Mouse (Mus musculus): ENCODE data around the gene Ecd. TPM values are rescaled to one million over a fixed set of nuclear protein-coding genes. Genes with fewer than 3 reads are reported as not detected.

Gene Ecd
- 56.9 and 58.6 TPM in 2 replicates for polyA plus RNA-seq (2014; fragmentation: Nextera tagmentation; extraction: Ambion mirVana)

DNA sequence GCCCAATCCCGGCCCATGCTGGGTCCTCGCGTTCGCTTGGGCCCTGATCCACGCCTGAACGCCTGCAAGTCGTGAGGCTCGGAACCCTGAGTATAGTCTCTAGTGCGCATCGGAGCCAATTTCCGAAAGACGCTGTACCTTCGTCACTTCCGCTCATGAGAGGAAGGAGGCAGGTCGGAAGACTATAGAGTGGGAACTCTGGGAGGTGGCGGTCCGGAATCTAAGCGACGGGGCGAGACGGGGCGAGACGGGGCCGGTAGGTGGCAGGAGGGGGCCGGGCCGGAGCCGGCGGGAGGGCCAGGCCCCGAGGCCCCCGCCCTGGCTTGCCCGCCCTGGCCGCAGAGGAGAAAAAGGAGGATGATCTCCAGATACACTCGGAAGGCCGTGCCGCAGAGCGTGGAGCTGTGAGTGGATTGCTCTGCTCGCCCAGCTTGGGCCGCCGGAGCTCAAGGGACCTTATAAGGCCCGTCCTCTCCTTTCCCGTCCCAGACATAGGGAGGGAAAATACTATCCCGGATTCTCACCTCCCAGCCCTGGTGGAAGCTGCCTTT lies at the start of gene Ecd, which contains the start of gene Fam149b:
Gene Ecd, minus strand, starts transcription at position 131 of the 551 bp plus-strand sequence.
Gene Fam149b, plus strand, starts transcription at position 172 of the 551 bp plus-strand sequence.
- peak; percentile 99 for ATAC-seq
- Histone ChIP-seq H3K4me1 (ENCODE audit: control insufficient read depth, insufficient read depth, low read length) (peaks cover 13% of the 10 kb centered on the region), H3K27ac (ENCODE audit: low read depth, low read length) (peak within 1 kb of the TSS; percentile 87), H3K4me2 (ENCODE audit: low read length) (peak within 1 kb of the TSS; percentile 69), H3K36me3 (ENCODE audit: control insufficient read depth, insufficient read depth, low read length) (peaks cover 21% of the 10 kb centered on the region), H3K4me3 (ENCODE audit: low read depth, low read length) (peak within 1 kb of the TSS; percentile 82), H3K9ac (ENCODE audit: low read length) (peak within 1 kb of the TSS; percentile 94), H3K27me3 (replicated peaks; ENCODE audit: control insufficient read depth, insufficient read depth, low read length) (no peaks in the 10 kb centered on the region), H3K9me3 (replicated peaks; ENCODE audit: control insufficient read depth, low read length) (no peaks in the 10 kb centered on the region)
- under 1% methylated on average over 42 of the region's 42 CpGs for WGBS
- peak; percentile 98 for DNase-seq (ENCODE audit: low spot score)

GRCm38 (mm10) chr14:20397220-20397619 lies 49.3 kb upstream of the Ecd start:
- no peaks in the 10 kb centered on the region for H3K36me3 ChIP-seq (ENCODE audit: control insufficient read depth, insufficient read depth, low read length)
- no peak overlapping the region for H3K27ac ChIP-seq (ENCODE audit: low read depth, low read length)
- no peak overlapping the region for H3K4me3 ChIP-seq (ENCODE audit: low read depth, low read length)
- no peaks in the 10 kb centered on the region for H3K27me3 ChIP-seq (replicated peaks; ENCODE audit: control insufficient read depth, insufficient read depth, low read length)
- no peaks in the 10 kb centered on the region for H3K9me3 ChIP-seq (replicated peaks; ENCODE audit: control insufficient read depth, low read length)
- ATAC-seq: no peak
- WGBS: 75% methylated on average over 9 of the region's 9 CpGs
- no peaks in the 10 kb centered on the region for H3K4me1 ChIP-seq (ENCODE audit: control insufficient read depth, insufficient read depth, low read length)
- DNase-seq (ENCODE audit: low spot score): no peak
- no peak overlapping the region for H3K4me2 ChIP-seq (ENCODE audit: low read length)
- H3K9ac ChIP-seq (ENCODE audit: low read length): no peak overlapping the region

GRCm38 (mm10) chr14:20393205-20393913 lies 45.4 kb upstream of the Ecd start, which contains the start of gene Mrps16:
Gene Mrps16 (minus strand): TSS chr14:20393634.
- under 1% methylated on average over 68 of the region's 68 CpGs for WGBS
- H3K4me3 ChIP-seq (ENCODE audit: low read depth, low read length): peak within 1 kb of the TSS; percentile 66
- DNase-seq (ENCODE audit: low spot score) (peak; percentile 98), ATAC-seq (peak; percentile 95)
- H3K9me3 ChIP-seq (replicated peaks; ENCODE audit: control insufficient read depth, low read length): no peaks in the 10 kb centered on the region
- H3K27ac ChIP-seq (ENCODE audit: low read depth, low read length): peak within 1 kb of the TSS; percentile 77
- peaks cover 16% of the 10 kb centered on the region for H3K36me3 ChIP-seq (ENCODE audit: control insufficient read depth, insufficient read depth, low read length)
- H3K4me2 ChIP-seq (ENCODE audit: low read length): peak within 1 kb of the TSS; percentile 62
- no peaks in the 10 kb centered on the region for H3K4me1 ChIP-seq (ENCODE audit: control insufficient read depth, insufficient read depth, low read length)
- H3K9ac ChIP-seq (ENCODE audit: low read length): peak within 1 kb of the TSS; percentile 92
- H3K27me3 ChIP-seq (replicated peaks; ENCODE audit: control insufficient read depth, insufficient read depth, low read length): no peaks in the 10 kb centered on the region

DNA sequence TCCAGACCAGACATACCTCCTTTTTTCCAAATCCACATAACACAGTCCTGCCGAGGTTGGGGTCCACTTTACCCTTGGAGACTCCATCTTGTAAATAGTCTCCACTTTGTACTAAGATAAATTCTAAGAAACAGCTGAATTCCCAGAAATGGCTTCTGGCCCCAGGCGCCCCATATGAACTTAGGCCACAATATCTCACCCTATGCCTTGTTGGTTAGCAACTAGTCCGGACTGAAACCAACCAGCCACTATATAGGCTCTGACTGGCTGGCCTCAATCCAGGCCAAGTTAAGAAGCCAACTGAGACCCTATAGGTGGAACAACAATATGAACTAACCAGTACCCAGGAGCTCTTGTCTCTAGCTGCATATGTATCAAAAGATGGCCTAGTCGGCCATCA lies 44.4 kb upstream of the Ecd start:
- no peaks in the 10 kb centered on the region for H3K27me3 ChIP-seq (replicated peaks; ENCODE audit: control insufficient read depth, insufficient read depth, low read length)
- H3K4me2 ChIP-seq (ENCODE audit: low read length): no peak overlapping the region
- no peak overlapping the region for H3K27ac ChIP-seq (ENCODE audit: low read depth, low read length)
- 90% methylated on average over 4 of the region's 4 CpGs for WGBS
- peaks cover 16% of the 10 kb centered on the region for H3K36me3 ChIP-seq (ENCODE audit: control insufficient read depth, insufficient read depth, low read length)
- no peak for ATAC-seq
- DNase-seq (ENCODE audit: low spot score): no peak
- H3K4me1 ChIP-seq (ENCODE audit: control insufficient read depth, insufficient read depth, low read length): peaks cover 7% of the 10 kb centered on the region
- no peak overlapping the region for H3K4me3 ChIP-seq (ENCODE audit: low read depth, low read length)
- H3K9me3 ChIP-seq (replicated peaks; ENCODE audit: control insufficient read depth, low read length): no peaks in the 10 kb centered on the region
- no peak overlapping the region for H3K9ac ChIP-seq (ENCODE audit: low read length)

DNA sequence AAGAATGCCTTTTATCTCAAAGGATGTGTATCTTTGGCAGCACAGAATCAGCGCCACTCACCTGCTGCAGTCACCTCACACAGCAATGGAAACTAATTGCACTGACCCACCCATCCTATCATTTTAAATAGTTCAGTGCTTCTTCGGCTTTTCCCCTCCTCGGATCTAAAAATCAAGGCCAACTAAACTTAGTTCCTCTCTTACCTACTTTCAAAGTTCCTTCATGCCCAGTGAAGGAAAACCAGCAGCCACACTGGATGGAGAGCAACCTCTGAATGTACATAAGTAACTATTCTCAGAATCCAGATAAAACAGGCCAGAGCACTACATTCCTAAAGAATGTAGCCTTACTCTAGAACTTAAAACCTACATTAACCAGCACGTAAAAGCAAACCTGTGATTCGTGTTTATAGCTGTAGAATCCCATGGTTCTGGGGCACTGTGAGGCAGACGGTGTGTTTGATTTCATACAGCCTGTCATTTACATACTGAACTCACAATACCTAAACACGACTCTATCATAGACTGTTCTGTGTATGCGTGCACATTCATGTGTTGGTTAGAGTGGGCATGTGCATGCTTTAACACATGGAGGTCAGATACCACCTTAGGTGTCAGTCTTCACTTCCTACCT lies 41.6 kb upstream of the Ecd start:
- WGBS: 84% methylated on average over 8 of the region's 8 CpGs
- H3K27me3 ChIP-seq (replicated peaks; ENCODE audit: control insufficient read depth, insufficient read depth, low read length): no peaks in the 10 kb centered on the region
- ATAC-seq (no peak), DNase-seq (ENCODE audit: low spot score) (no peak)
- H3K9me3 ChIP-seq (replicated peaks; ENCODE audit: control insufficient read depth, low read length): no peaks in the 10 kb centered on the region
- H3K9ac ChIP-seq (ENCODE audit: low read length): peak overlapping the region; percentile 76
- peak overlapping the region; percentile 76 for H3K4me2 ChIP-seq (ENCODE audit: low read length)
- H3K4me3 ChIP-seq (ENCODE audit: low read depth, low read length): peak overlapping the region; percentile 62
- peak overlapping the region; percentile 74; the same call in 1 of the 2 replicates for H3K27ac ChIP-seq (ENCODE audit: low read depth, low read length)
- H3K36me3 ChIP-seq (ENCODE audit: control insufficient read depth, insufficient read depth, low read length): peaks cover 36% of the 10 kb centered on the region
- peaks cover 18% of the 10 kb centered on the region for H3K4me1 ChIP-seq (ENCODE audit: control insufficient read depth, insufficient read depth, low read length)

GRCm38 (mm10) chr14:20388441-20389129 lies 40.7 kb upstream of the Ecd start, which contains the start of gene Dnajc9:
Gene Dnajc9 (minus strand): TSS chr14:20388910.
- under 1% methylated on average over 58 of the region's 59 CpGs for WGBS
- DNase-seq (ENCODE audit: low spot score) (peak; percentile 95), ATAC-seq (peak; percentile 73)
- Histone ChIP-seq H3K4me1 (ENCODE audit: control insufficient read depth, insufficient read depth, low read length) (peaks cover 18% of the 10 kb centered on the region), H3K4me3 (ENCODE audit: low read depth, low read length) (peak within 1 kb of the TSS; percentile 62), H3K36me3 (ENCODE audit: control insufficient read depth, insufficient read depth, low read length) (peaks cover 45% of the 10 kb centered on the region), H3K9ac (ENCODE audit: low read length) (peak within 1 kb of the TSS; percentile 76), H3K9me3 (replicated peaks; ENCODE audit: control insufficient read depth, low read length) (no peaks in the 10 kb centered on the region), H3K27me3 (replicated peaks; ENCODE audit: control insufficient read depth, insufficient read depth, low read length) (no peaks in the 10 kb centered on the region), H3K4me2 (ENCODE audit: low read length) (peak within 1 kb of the TSS; percentile 76), H3K27ac (ENCODE audit: low read depth, low read length) (peak within 1 kb of the TSS; percentile 74; the same call in 1 of the 2 replicates)

- peaks cover 69% of the 10 kb centered on the region for H3K36me3 ChIP-seq (ENCODE audit: control insufficient read depth, insufficient read depth, low read length)
Observed at GRCm38 (mm10) chr14:20379753-20380430, 32.0 kb upstream of the Ecd start.

DNA sequence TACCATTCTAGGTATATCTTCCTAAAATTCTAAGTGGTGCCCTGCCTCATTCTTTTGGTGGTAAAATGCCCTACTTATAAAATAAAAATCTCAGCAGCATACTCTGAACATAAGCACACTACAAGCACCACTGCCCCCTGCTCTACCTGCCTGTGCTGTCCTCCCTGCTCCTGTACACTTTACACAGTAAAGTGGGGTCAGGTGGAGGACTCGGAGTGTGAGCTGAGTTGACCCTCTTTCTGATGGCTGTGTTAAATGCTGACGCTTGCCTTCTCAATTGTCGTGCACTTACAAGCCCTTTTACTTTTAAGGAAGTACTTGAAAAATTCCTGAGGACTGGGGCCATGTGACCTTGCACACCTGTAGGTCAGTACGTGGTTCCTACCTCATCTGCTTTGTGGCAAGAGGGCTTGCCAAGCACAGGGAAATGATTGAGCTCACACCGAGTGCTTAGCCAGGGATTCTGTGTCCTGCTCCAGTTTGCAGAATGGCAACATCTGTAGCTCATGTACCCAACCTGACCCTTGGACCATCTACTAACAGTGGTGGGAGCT lies 31.2 kb upstream of the Ecd start:
- Histone ChIP-seq H3K9ac (ENCODE audit: low read length) (no peak overlapping the region), H3K4me1 (ENCODE audit: control insufficient read depth, insufficient read depth, low read length) (no peaks in the 10 kb centered on the region), H3K9me3 (replicated peaks; ENCODE audit: control insufficient read depth, low read length) (no peaks in the 10 kb centered on the region), H3K4me3 (ENCODE audit: low read depth, low read length) (no peak overlapping the region), H3K36me3 (ENCODE audit: control insufficient read depth, insufficient read depth, low read length) (peaks cover 66% of the 10 kb centered on the region), H3K27ac (ENCODE audit: low read depth, low read length) (no peak overlapping the region), H3K4me2 (ENCODE audit: low read length) (no peak overlapping the region), H3K27me3 (replicated peaks; ENCODE audit: control insufficient read depth, insufficient read depth, low read length) (no peaks in the 10 kb centered on the region)
- DNase-seq (ENCODE audit: low spot score) (no peak), ATAC-seq (no peak)
- WGBS: 91% methylated on average over 5 of the region's 5 CpGs

More at GRCm38 (mm10) chr14:20379753-20380430, 32.0 kb upstream of the Ecd start:
- ATAC-seq (no peak), DNase-seq (ENCODE audit: low spot score) (no peak)
- no peak overlapping the region for H3K9ac ChIP-seq (ENCODE audit: low read length)
- no peak overlapping the region for H3K4me3 ChIP-seq (ENCODE audit: low read depth, low read length)
- H3K9me3 ChIP-seq (replicated peaks; ENCODE audit: control insufficient read depth, low read length): no peaks in the 10 kb centered on the region
- no peaks in the 10 kb centered on the region for H3K4me1 ChIP-seq (ENCODE audit: control insufficient read depth, insufficient read depth, low read length)
- no peak overlapping the region for H3K27ac ChIP-seq (ENCODE audit: low read depth, low read length)
- H3K27me3 ChIP-seq (replicated peaks; ENCODE audit: control insufficient read depth, insufficient read depth, low read length): no peaks in the 10 kb centered on the region
- WGBS: 89% methylated on average over 9 of the region's 9 CpGs
- no peak overlapping the region for H3K4me2 ChIP-seq (ENCODE audit: low read length)
